Mouse (Mus musculus) ES-Bruce4 (cell line): ENCODE measurements around the gene Prex1.

Source experiments
- CTCF ChIP-seq: IDR thresholded peaks from one replicate; pipeline ENCODE4 v1.8.1; 2011; ENCODE audit warnings: low read depth, low read length
- EP300 ChIP-seq: IDR thresholded peaks from 2 replicates; pipeline ENCODE4 v1.6.1; 2011; ENCODE audit warnings: low read depth, low read length; ENCODE audit not compliant: insufficient read depth
- POLR2A ChIP-seq: IDR thresholded peaks from one replicate; pipeline ENCODE4 v1.8.1; 2011; ENCODE audit warnings: low read length; ENCODE audit not compliant: insufficient read depth

- TF ChIP-seq CTCF (no peak), POLR2A (no peak), EP300 (no peak)
These were observed 103.4 kb downstream of the Prex1 start for GRCm38 (mm10) chr2:166610271-166610670.
